Mouse (Mus musculus) embryonic facial prominence, embryonic 12.5 days (tissue): ENCODE measurements around the gene Dynlt1b. TPM values are rescaled to one million over a fixed set of nuclear protein-coding genes. Genes with fewer than 3 reads are reported as not detected.
"Not testable (repeated sequence)": the region's sequence is repeated elsewhere in the genome, so short reads cannot be mapped to it uniquely, and the experiment has no call there.

Experiments used
- ATAC-seq: fragments of 200-750 bp; cut with Nextera tagmentation; 2 replicates; pipeline ENCODE4 v1.8.0; 2017; ENCODE audit not compliant: insufficient number of reproducible peaks, insufficient read depth, low FRiP score, low TSS enrichment
- H3K27ac ChIP-seq: fragments of 300-500 bp; sonication (generic); 2 replicates; pipeline ENCODE4 v1.5.1; 2016; ENCODE audit warnings: mild to moderate bottlenecking
- H3K27me3 ChIP-seq: fragments of 300-500 bp; sonication (generic); 2 replicates; pipeline ENCODE4 v1.6.1; 2016; ENCODE audit warnings: mild to moderate bottlenecking, moderate library complexity
- H3K36me3 ChIP-seq: fragments of 300-500 bp; sonication (generic); 2 replicates; pipeline ENCODE4 v1.6.1; 2016; ENCODE audit warnings: mild to moderate bottlenecking
- H3K4me1 ChIP-seq: fragments of 300-500 bp; sonication (generic); 2 replicates; pipeline ENCODE4 v1.6.1; 2016
- H3K4me2 ChIP-seq: fragments of 300-500 bp; sonication (generic); replicated peaks from 2 replicates; pipeline ENCODE4 v1.6.1; 2016; ENCODE audit warnings: mild to moderate bottlenecking, moderate library complexity
- H3K4me3 ChIP-seq: fragments of 300-500 bp; sonication (generic); 2 replicates; pipeline ENCODE4 v1.5.1; 2016; ENCODE audit warnings: mild to moderate bottlenecking
- H3K9ac ChIP-seq: fragments of 300-500 bp; sonication (generic); 2 replicates; pipeline ENCODE4 v1.6.1; 2016; ENCODE audit warnings: mild to moderate bottlenecking, moderate library complexity
- H3K9me3 ChIP-seq: fragments of 300-500 bp; sonication (generic); 2 replicates; pipeline ENCODE4 v1.6.1; 2016; ENCODE audit warnings: mild to moderate bottlenecking, moderate library complexity
- WGBS: fragments of 180-500 bp; shearing (Covaris S2); methylation state at CpG from one replicate; pipeline ENCODE4 v1.1.7; 2016; 5-methylcytosine and 5-hydroxymethylcytosine counted together
- polyA plus RNA-seq: library from polyadenylated mRNA; unstranded; fragments of >200 nt; fragmentation: Nextera tagmentation; extraction: Ambion mirVana; gene quantifications from 2 replicates; pipeline ENCODE4 v1.2.1, GENCODE M21; 2016

Dynlt1b gene
- polyA plus RNA-seq, 1 experiment from 2014 or later, result 511 TPM

DNA sequence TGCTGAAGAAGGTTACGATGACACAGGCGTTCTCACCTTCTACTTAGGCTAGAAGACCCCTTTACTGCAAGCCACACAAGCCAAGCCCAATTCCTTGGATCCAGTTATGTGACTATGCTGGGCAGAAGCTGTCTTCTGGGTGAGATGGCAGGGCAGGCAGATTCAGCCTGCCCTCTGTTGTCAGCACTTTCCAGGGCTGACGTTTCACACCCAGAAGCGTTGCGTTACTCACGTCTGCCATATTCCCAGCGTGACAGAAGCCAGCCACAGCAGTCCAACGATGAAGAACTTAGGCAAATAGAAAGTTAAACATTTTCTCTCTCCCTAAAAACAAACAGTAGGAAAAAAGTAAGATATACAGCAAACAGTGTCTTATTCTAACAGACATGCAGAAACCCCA is 18.4 kb downstream of the Dynlt1b start:
- ATAC-seq, H3K27me3 ChIP-seq, H3K4me1 ChIP-seq, H3K4me2 ChIP-seq, H3K27ac ChIP-seq, H3K9me3 ChIP-seq, H3K4me3 ChIP-seq, H3K36me3 ChIP-seq, H3K9ac ChIP-seq: not testable (repeated sequence)
- 86% methylated on average over 8 of the region's 8 CpGs for WGBS

DNA sequence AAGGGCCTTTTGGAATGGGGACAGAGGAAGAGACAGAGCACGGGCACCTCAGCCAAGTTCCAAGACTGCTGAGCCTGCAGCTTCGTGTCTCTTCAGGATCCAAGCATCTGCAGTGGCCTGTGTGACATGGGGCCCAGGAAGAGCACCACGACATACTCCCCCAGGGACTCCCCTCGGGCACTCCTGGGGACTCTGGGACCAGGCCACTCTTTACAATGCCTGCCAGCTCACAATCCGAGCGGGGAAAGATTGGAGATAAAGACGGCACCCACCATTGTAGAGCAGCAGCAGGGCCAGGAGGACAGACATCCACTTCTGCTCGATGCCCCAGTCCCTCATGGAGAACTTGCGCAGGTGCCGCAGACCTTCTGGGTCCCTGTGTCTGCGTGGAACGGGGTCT is 19.3 kb downstream of the Dynlt1b start:
- H3K9ac ChIP-seq, H3K9me3 ChIP-seq, ATAC-seq, H3K36me3 ChIP-seq, H3K27ac ChIP-seq, H3K4me3 ChIP-seq, H3K4me2 ChIP-seq, H3K27me3 ChIP-seq, H3K4me1 ChIP-seq: not testable (repeated sequence)
- whole genome bisulfite sequencing, result 87% methylated on average over 12 of the region's 12 CpGs

DNA sequence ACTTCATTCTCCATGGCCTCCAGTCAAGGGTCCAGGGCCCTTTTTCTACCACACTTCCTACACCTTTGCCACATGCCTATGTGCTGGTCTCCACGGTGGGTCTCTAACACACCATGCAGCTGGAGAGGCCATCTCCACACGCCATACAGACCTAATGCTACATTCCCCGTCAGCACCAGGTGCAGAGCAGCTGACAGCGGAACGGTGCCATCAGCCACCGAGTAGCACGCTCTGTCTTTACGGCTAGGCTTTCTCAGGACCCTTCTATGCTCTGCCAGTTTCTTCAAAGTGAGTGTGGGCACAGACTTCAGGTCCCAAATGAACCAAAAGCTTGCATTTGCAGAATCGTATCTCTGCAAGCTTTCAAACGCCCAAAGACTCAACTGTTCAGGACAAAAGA is 21.3 kb downstream of the Dynlt1b start:
- H3K27ac ChIP-seq, H3K27me3 ChIP-seq, H3K9ac ChIP-seq, H3K4me1 ChIP-seq, ATAC-seq, H3K4me3 ChIP-seq, H3K9me3 ChIP-seq, H3K4me2 ChIP-seq: not testable (repeated sequence)
- 88% methylated on average over 2 of the region's 10 CpGs for WGBS
- peaks cover 12% of the 10 kb centered on the region for H3K36me3 ChIP-seq

DNA sequence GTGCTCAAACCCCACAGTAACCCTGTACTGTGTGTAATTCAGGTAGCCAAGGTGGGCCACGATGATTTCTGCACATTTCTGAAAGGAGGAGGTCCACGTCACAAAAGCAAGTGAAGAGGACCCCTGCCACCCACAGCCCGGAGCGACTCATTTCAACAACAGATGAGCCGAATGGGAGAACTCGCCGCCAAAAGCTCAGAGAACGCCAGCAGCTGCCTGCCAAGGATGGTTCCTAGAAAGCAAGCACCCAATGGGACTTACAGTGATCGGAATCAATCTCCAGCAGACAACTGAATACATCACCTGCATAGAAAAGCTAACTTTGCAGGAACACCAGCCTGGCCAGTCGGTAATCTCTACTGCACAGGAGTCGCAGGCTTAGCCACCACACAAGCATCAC is 22.8 kb downstream of the Dynlt1b start:
- not testable (repeated sequence) for ATAC-seq, H3K27ac ChIP-seq
- WGBS, result 89% methylated on average over 9 of the region's 11 CpGs

DNA sequence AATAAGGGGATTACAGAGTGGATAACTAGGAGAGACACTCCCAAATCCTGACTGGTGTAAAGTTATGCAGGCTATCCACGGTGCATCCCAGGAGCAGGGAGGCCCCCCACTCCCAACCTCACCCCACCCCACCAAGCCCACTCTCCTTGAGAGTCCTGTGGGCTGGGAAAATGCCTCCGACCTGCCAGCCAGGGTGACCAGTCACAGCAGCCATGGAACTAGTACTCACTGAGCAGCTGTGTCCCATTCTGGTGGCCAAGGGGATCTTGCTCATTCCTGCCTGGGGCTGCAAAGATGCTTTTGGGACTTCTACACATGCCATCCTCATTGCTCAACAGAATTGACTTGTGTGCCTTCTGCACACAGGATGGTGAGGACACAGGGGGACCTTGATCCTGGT is 24.8 kb downstream of the Dynlt1b start:
- not testable (repeated sequence) for H3K4me2 ChIP-seq, H3K4me3 ChIP-seq, H3K9me3 ChIP-seq, H3K27ac ChIP-seq, H3K9ac ChIP-seq, ATAC-seq, H3K4me1 ChIP-seq, H3K27me3 ChIP-seq
- H3K36me3 ChIP-seq, result peaks cover 26% of the 10 kb centered on the region
- WGBS, result 88% methylated on average over 2 of the region's 2 CpGs

More for the DNA sequence above, 22.8 kb downstream of the Dynlt1b start:
- H3K9ac ChIP-seq, H3K4me3 ChIP-seq, H3K4me2 ChIP-seq, H3K9me3 ChIP-seq, H3K4me1 ChIP-seq, H3K27me3 ChIP-seq: not testable (repeated sequence)
- H3K36me3 ChIP-seq, result peaks cover 14% of the 10 kb centered on the region

DNA sequence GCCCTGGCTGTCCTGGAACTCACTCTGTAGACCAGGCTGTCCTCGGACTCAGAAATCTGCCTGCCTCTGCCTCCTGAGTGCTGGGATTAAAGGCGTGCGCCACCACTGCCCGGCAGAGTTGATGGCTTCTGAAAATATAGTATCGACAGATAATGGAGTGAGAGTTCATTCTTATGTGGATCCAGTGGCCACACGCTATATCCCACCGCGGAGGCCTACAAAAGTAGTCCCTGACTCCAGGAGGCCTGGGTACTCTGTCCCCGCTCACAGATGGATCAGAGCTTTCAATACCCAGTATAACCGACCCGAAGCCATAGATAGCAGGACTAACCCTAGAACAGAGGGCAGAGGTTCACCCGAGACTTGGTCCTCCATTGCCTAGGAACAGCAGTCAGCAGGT is 26.0 kb downstream of the Dynlt1b start:
- not testable (repeated sequence) for H3K27ac ChIP-seq, H3K27me3 ChIP-seq, H3K4me2 ChIP-seq, H3K4me3 ChIP-seq, H3K9me3 ChIP-seq, H3K9ac ChIP-seq, ATAC-seq, H3K4me1 ChIP-seq
- WGBS, result 96% methylated on average over 12 of the region's 12 CpGs
- peaks cover 26% of the 10 kb centered on the region for H3K36me3 ChIP-seq

DNA sequence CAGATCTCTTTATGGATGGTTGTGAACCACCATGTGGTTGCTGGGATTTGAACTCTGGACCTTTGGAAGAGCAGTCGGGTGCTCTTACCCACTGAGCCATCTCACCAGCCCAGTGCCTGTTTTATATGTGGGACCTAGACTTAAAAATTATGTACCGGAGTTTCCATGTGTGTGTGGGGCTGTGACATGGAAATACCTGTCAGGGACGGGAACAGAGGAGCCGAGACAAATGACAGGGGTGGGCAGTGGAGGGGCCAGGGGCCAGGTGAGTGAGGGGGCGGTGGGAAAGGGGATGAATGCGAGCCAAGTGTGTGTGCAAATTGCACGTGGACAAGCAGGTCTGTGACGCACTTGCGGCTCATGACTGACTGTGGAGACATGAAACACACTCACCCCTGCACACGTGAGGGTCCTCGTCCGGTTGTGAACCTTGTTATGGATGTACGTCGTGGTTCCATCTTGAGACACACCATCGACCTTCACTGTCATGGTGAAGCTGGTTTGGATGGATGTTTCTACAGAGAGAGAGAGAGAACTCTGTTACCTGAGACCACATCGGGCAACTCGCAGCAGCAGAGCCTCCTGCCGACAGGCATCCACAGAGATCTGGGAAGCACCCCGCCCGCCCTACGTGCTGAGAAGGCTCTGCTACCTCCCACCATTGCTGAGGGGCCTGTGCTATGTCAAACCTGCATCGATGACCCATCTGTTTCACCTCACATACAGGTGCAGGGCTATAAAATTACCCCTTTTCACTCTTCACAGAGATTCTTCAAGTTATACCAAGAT is 26.9 kb downstream of the Dynlt1b start:
- not testable (repeated sequence) for H3K27ac ChIP-seq, H3K9ac ChIP-seq, H3K27me3 ChIP-seq, H3K9me3 ChIP-seq, H3K4me3 ChIP-seq, H3K4me2 ChIP-seq, H3K4me1 ChIP-seq, ATAC-seq
- WGBS, result 91% methylated on average over 18 of the region's 22 CpGs
- H3K36me3 ChIP-seq, result peaks cover 26% of the 10 kb centered on the region

DNA sequence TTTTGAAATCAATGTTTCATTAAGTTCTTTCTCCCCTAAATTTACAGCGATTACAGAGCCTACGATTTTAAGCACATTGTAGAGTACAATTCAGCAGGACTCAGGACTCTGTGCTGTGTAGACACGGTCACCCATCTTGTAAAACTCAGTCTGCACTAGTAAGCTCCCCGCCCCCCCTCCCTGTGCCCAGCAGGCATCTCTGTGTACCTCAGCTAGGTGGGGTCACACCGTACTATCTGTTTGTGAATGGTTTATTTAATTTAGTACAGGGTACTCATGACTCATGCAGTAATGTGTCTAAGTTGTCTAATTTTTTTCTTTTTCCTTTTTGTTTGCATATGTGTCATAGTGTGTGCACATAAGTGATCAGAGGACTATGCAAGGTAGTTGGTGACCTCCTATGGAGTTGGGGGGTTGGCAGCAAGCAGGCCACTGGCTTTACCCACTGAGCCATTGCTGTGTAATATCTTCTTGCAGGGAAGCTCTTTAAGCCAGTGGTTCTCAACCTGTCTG is 31.2 kb downstream of the Dynlt1b start:
- not testable (repeated sequence) for H3K9me3 ChIP-seq, H3K9ac ChIP-seq, ATAC-seq, H3K4me2 ChIP-seq, H3K27me3 ChIP-seq, H3K4me1 ChIP-seq, H3K27ac ChIP-seq, H3K4me3 ChIP-seq
- WGBS, result 89% methylated on average over 5 of the region's 5 CpGs
- peaks cover 15% of the 10 kb centered on the region for H3K36me3 ChIP-seq

DNA sequence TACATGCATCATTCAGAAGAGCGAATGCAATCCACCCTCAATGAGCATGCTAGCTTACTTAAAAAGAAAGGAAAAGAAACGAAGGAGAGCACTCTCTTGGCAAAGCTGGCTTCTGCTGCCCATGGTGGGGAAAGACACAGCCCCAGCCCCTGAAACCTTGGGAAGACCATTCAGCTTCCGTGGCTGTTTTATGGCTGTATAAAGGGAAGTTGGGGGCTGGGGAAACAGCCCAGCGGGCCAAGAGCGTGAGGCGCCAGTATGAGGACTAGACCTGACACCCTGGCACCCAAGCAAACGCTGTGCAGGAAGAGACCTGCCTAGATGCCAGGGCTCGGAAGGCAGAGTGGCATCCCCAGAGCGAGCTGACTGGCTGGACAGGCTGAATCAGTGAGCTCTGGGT is 35.8 kb downstream of the Dynlt1b start:
- not testable (repeated sequence) for H3K4me1 ChIP-seq, H3K9ac ChIP-seq, ATAC-seq, H3K27me3 ChIP-seq, H3K36me3 ChIP-seq, H3K4me2 ChIP-seq, H3K9me3 ChIP-seq, H3K27ac ChIP-seq, H3K4me3 ChIP-seq
- WGBS, result 89% methylated on average over 9 of the region's 9 CpGs

DNA sequence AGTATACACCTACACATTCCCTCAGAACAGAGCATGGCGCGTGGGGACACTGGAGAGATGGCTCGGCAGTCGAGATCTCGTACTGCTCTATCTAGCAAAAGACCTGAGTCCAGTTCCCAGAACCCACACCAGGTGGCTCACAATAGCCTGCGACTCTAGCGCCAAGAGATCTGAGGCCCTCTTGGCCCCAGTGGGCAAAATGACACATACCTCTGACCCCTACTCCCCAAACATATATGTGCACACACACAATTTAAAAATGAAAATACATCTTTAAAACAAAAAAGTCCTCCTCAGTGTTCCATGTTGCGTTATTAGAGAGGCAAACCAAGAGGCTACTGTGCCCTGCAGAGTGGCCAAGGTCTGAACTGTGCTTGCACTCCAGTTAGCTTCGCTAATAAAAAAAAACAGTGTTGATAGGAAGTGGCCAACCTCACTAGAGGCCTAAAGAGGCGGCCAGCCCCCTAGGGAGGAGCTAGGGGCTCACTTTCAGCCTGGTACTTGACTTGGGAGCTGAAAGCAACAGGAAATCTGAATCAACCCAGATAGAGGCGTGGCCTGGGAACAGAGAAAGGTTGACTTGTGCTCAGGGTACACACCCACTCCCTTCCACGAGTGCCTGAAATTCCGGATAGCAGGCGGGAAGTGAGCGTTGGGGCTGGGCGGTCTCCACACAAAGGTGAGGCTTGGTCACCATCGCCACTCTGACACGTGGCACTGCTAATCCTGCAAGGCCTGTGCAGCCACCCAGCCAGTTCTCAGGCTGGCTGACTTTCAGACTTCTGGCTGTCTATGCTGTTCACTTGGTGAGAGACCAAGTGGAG is 37.9 kb downstream of the Dynlt1b start:
- not testable (repeated sequence) for H3K9me3 ChIP-seq, H3K4me2 ChIP-seq, H3K4me3 ChIP-seq, H3K36me3 ChIP-seq, H3K4me1 ChIP-seq, H3K27me3 ChIP-seq
- ATAC-seq, result peak; percentile 47
- Histone ChIP-seq H3K27ac (peak overlapping the region; percentile 12; the same call in 1 of the 2 replicates), H3K9ac (peak overlapping the region; percentile 7; the same call in 1 of the 2 replicates)
- WGBS, result 52% methylated on average over 18 of the region's 18 CpGs

DNA sequence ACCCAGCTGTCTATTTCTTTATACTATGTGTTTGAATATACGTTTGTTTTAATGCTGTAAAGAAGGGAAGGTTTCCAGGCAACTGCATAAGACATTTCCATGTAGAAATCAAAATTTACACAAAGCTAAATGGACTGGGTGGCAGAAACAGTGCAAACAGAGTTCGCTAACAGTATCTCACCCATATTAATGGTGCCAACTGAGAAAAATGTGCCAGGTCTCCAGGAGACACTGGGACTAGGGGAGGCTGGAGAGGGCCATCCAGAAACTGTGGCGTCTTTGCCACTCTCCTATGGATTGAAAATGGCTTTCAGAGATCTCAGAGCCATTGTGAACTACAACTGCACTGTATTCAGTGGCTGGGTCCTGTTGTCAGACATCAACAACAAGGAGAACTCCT is 40.1 kb downstream of the Dynlt1b start:
- H3K4me3 ChIP-seq, H3K27ac ChIP-seq, H3K9ac ChIP-seq, H3K36me3 ChIP-seq, ATAC-seq, H3K4me2 ChIP-seq, H3K27me3 ChIP-seq, H3K9me3 ChIP-seq, H3K4me1 ChIP-seq: not testable (repeated sequence)
- 88% methylated on average over 2 of the region's 3 CpGs for WGBS

DNA sequence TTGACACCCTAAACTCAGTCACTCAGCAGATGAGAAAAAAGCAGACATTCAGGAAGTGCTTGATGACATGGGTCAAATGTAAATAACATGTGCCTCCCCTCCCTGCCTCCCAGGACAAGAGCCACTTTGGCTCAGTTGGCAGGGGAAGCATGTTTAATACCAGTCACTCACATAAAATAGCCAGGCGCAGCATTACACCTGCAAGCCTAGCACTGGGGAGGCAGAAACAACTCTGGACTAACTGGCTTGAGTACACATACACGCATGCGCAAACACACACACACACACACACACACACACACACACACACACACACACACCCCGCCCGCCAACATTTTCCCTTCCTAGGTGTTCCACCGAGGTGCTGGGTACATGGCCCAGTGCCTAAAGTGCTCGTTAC is 40.8 kb downstream of the Dynlt1b start:
- WGBS, result 91% methylated on average over 4 of the region's 7 CpGs
- not testable (repeated sequence) for ATAC-seq, H3K27me3 ChIP-seq

More for the DNA sequence above, 40.8 kb downstream of the Dynlt1b start:
- H3K4me3 ChIP-seq, H3K9me3 ChIP-seq, H3K9ac ChIP-seq, H3K36me3 ChIP-seq, H3K27ac ChIP-seq, H3K4me2 ChIP-seq: not testable (repeated sequence)
- H3K4me1 ChIP-seq, result peaks cover 14% of the 10 kb centered on the region
